Mouse (Mus musculus) stomach, postnatal 0 days (tissue): ENCODE measurements around the gene 2210016L21Rik. TPM values are rescaled to one million over a fixed set of nuclear protein-coding genes. Genes with fewer than 3 reads are reported as not detected.

Experiments used
- ATAC-seq: fragments of 200-750 bp; cut with Nextera tagmentation; 2 replicates; pipeline ENCODE4 v1.8.0; 2017; ENCODE audit not compliant: low FRiP score, low TSS enrichment
- DNase-seq: peaks from one replicate; pipeline ENCODE4 v3.0.0-alpha.2; 2016; ENCODE audit warnings: low spot score
- H3K27ac ChIP-seq: fragments of 300-500 bp; sonication (generic); replicated peaks from 2 replicates; pipeline ENCODE4 v1.5.1; 2014; ENCODE audit warnings: mild to moderate bottlenecking, control low read depth
- H3K27me3 ChIP-seq: fragments of 300-500 bp; sonication (generic); 2 replicates; pipeline ENCODE4 v1.6.1; 2014; ENCODE audit warnings: low read length; ENCODE audit not compliant: control insufficient read depth, insufficient read depth
- H3K36me3 ChIP-seq: fragments of 300-500 bp; sonication (generic); 2 replicates; pipeline ENCODE4 v1.6.1; 2014; ENCODE audit warnings: low read length, mixed read lengths; ENCODE audit not compliant: control insufficient read depth, insufficient read depth
- H3K4me1 ChIP-seq: fragments of 300-500 bp; sonication (generic); replicated peaks from 2 replicates; pipeline ENCODE4 v1.6.1; 2014; ENCODE audit warnings: antibody characterized with exemption; ENCODE audit not compliant: control insufficient read depth, insufficient read depth
- H3K4me2 ChIP-seq: fragments of 300-500 bp; sonication (generic); replicated peaks from 2 replicates; pipeline ENCODE4 v1.6.1; 2014; ENCODE audit warnings: low read depth, mild to moderate bottlenecking, control low read depth, moderate library complexity
- H3K4me3 ChIP-seq: fragments of 300-500 bp; sonication (generic); 2 replicates; pipeline ENCODE4 v1.5.1; 2014; ENCODE audit warnings: low read depth, low read length, control low read depth
- H3K9ac ChIP-seq: fragments of 300-500 bp; sonication (generic); 2 replicates; pipeline ENCODE4 v1.6.1; 2014; ENCODE audit warnings: mild to moderate bottlenecking, low read length, control low read depth, mixed read lengths
- H3K9me3 ChIP-seq: fragments of 300-500 bp; sonication (generic); 2 replicates; pipeline ENCODE4 v1.6.1; 2016; ENCODE audit warnings: low read length; ENCODE audit not compliant: control insufficient read depth
- CTCF ChIP-seq: IDR thresholded peaks from 2 replicates; pipeline ENCODE4 v1.5.1; 2016; ENCODE audit warnings: antibody characterized with exemption, low read depth, mild to moderate bottlenecking, moderate library complexity
- EP300 ChIP-seq: optimal IDR thresholded peaks from 2 replicates; pipeline ENCODE3; 2016; ENCODE audit warnings: antibody characterized with exemption
- WGBS: fragments of 180-500 bp; shearing (Covaris S2); extraction: QIAGEN DNeasy Blood & Tissue Kit; methylation state at CpG from one replicate; pipeline ENCODE4 v1.1.7; 2014; 5-methylcytosine and 5-hydroxymethylcytosine counted together
- polyA plus RNA-seq: library from polyadenylated mRNA; unstranded; fragments of >200 nt; fragmentation: Nextera tagmentation; extraction: Ambion mirVana; gene quantifications from 2 replicates; pipeline ENCODE4 v1.2.1, GENCODE M21; 2015

The 2210016L21Rik gene
- polyA plus RNA-seq, 1 experiment from 2014 or later = 49.8 TPM

- no peaks in the 10 kb centered on the region; the same call in 1 of the 2 replicates for H3K4me1 ChIP-seq
- H3K9ac ChIP-seq = no peak overlapping the region
- H3K4me2 ChIP-seq = no peak overlapping the region
- 26% methylated on average over 4 of the region's 4 CpGs for WGBS
- ATAC-seq (no peak), DNase-seq (no peak)
- no peak overlapping the region for H3K27ac ChIP-seq
- no peaks in the 10 kb centered on the region for H3K27me3 ChIP-seq
- no peak overlapping the region for H3K4me3 ChIP-seq
- no peaks in the 10 kb centered on the region for H3K9me3 ChIP-seq
- no peaks in the 10 kb centered on the region for H3K36me3 ChIP-seq
- no peak for TF ChIP-seq EP300
- TF ChIP-seq CTCF = no peak
These were observed 19.8 kb downstream of the 2210016L21Rik start for GRCm38 (mm10) chr5:114961590-114962360.

DNA sequence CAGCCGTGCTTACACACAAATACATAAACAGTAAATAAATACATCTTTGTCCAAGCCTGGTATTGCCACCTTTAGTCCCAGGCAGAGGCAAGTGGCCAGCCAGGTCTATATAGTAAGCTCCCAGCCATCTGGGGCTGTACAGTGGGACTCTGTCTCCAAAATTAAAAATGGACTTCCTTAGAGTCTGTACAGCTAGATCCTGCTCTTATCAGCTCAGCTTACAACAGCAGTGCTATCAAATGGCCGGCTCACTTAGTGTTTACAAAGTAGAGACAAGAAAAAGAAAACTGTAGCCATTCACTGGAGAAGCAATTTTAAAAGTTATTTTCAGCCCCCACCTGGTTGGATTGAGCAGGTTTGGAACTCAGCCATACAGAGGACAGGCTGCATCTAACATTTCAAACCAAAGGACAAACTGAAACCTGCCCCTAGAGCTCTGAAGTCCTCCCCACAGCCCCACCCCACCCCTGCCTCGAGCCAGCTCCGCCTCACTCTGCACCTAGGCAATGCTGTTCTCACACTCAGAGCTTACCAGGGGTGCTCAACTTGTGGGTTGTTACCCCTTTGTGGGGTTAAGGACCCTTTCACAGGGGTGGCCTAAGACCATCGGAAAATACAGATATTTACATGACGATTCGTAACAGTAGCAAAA lies 22.5 kb downstream of the 2210016L21Rik start:
- H3K36me3 ChIP-seq = no peaks in the 10 kb centered on the region
- H3K9ac ChIP-seq = no peak overlapping the region
- DNase-seq (peak; percentile 81), ATAC-seq (peak; percentile 66)
- peak overlapping the region; percentile 34; the same call in 1 of the 2 replicates for H3K4me2 ChIP-seq
- WGBS = 31% methylated on average over 7 of the region's 7 CpGs
- H3K27me3 ChIP-seq = no peaks in the 10 kb centered on the region
- H3K9me3 ChIP-seq = no peaks in the 10 kb centered on the region
- no peaks in the 10 kb centered on the region; the same call in 1 of the 2 replicates for H3K4me1 ChIP-seq
- H3K4me3 ChIP-seq = no peak overlapping the region
- TF ChIP-seq EP300 (no peak), CTCF (no peak)
- H3K27ac ChIP-seq = peak overlapping the region; percentile 91

DNA sequence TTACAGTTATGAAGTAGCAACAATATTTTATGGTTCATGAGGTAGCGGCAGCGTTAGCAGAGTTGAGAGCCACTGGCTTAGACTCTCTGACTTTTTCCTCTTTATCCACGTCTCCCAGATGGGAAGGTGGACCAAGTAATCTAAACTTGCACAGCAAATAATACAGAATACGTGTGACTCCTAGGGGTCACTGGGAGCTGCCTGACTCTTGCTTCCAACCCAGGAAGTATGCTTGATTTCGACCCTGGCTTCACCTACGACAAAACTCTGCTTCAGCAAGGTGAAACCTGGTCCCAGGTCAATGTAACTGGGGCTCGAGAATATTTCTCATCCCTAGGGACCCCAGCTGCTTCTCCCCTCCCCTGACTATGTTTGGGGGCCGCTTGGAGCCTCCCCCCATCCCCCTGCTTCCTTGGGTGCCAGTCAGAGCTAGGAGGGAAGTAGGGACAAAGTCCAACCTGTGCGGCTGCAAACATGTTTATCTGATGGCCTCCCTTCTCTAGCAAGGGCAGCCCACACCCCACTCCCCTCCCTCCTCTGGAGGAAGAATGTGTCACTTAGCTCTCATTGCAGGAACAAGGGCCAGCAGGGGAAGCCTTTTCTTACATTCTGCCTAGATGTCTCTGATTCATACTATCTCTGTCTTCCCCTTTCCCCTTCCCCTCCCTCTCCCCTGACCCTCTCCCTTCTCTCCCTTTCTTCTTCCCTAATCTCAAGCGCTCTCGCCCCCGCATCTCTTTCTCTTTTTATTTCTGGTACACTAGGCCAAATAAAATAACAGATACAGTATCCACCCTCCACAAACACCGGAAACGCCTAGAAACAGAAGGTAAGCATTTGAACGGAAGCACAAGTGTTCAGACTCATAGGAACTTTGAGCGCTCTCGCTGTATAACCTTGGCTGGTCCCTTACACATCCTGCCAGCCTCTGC lies 23.3 kb downstream of the 2210016L21Rik start:
- Histone ChIP-seq H3K27me3 (no peaks in the 10 kb centered on the region), H3K9me3 (no peaks in the 10 kb centered on the region), H3K4me3 (no peak overlapping the region), H3K9ac (no peak overlapping the region), H3K27ac (peak overlapping the region; percentile 91), H3K36me3 (no peaks in the 10 kb centered on the region), H3K4me1 (no peaks in the 10 kb centered on the region; the same call in 1 of the 2 replicates), H3K4me2 (peak overlapping the region; percentile 34; the same call in 1 of the 2 replicates)
- 33% methylated on average over 17 of the region's 17 CpGs for WGBS
- DNase-seq = peak; percentile 85
- peak; percentile 87 for ATAC-seq
- TF ChIP-seq EP300 = no peak
- TF ChIP-seq CTCF = no peak

GRCm38 (mm10) chr5:114967523-114968268 lies 25.7 kb downstream of the 2210016L21Rik start:
- peak overlapping the region; percentile 49 for H3K4me2 ChIP-seq
- TF ChIP-seq CTCF = no peak
- no peak for TF ChIP-seq EP300
- no peaks in the 10 kb centered on the region for H3K9me3 ChIP-seq
- peak overlapping the region; percentile 29; the same call in 1 of the 2 replicates for H3K4me3 ChIP-seq
- no peak for ATAC-seq
- H3K36me3 ChIP-seq = no peaks in the 10 kb centered on the region
- H3K27me3 ChIP-seq = no peaks in the 10 kb centered on the region
- no peak for DNase-seq
- H3K9ac ChIP-seq = no peak overlapping the region
- WGBS = 32% methylated on average over 14 of the region's 14 CpGs
- H3K27ac ChIP-seq = peak overlapping the region; percentile 89
- H3K4me1 ChIP-seq = no peaks in the 10 kb centered on the region; the same call in 1 of the 2 replicates

DNA sequence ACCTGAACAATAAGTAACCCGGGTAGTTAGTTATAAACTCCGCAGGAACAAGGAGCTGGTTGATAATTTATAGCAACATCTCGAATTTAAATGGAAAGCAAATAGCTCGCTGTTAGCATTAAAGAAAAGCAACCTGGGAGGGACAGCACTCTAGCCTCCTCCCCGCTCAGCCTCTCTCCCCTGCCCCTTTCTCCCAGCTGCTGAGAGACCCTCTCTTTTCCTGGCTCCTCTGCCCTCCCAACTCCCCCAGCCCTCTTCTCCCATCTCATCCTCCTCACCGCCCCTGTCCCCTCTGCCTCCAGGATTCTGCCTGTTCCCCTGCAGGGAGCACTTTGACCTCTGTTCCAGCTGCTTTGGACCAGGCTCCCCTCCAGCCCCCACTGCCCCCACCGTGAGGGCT lies 26.7 kb downstream of the 2210016L21Rik start:
- WGBS = 35% methylated on average over 7 of the region's 7 CpGs
- no peaks in the 10 kb centered on the region for H3K9me3 ChIP-seq
- H3K27me3 ChIP-seq = no peaks in the 10 kb centered on the region
- no peak for DNase-seq
- peak overlapping the region; percentile 29 for H3K4me3 ChIP-seq
- H3K9ac ChIP-seq = peak overlapping the region; percentile 65
- no peaks in the 10 kb centered on the region; the same call in 1 of the 2 replicates for H3K4me1 ChIP-seq
- H3K36me3 ChIP-seq = no peaks in the 10 kb centered on the region
- peak overlapping the region; percentile 89 for H3K27ac ChIP-seq
- no peak for ATAC-seq
- no peak for TF ChIP-seq CTCF
- H3K4me2 ChIP-seq = peak overlapping the region; percentile 49
